Mouse (Mus musculus) kidney, adult 2 months (tissue): ENCODE results near the gene Prkaca. TPM values are rescaled to one million over a fixed set of nuclear protein-coding genes. Genes with fewer than 3 reads are reported as not detected.
"Not testable (repeated sequence)": the region's sequence is repeated elsewhere in the genome, so short reads cannot be mapped to it uniquely, and the experiment has no call there.

ENCODE experiments used
- DNase-seq: peaks from one replicate; pipeline ENCODE4 v3.0.0; 2021
- H3K27ac ChIP-seq: fragments of 200-500 bp; 2 replicates; pipeline ENCODE4 v1.5.1; 2012; ENCODE audit warnings: low read depth, low read length, control low read depth, inconsistent platforms; ENCODE audit not compliant: insufficient read depth
- H3K27me3 ChIP-seq: fragments of 200-500 bp; replicated peaks from 2 replicates; pipeline ENCODE4 v1.6.1; 2012; ENCODE audit warnings: mild to moderate bottlenecking, moderate library complexity, low read length, inconsistent platforms; ENCODE audit not compliant: control insufficient read depth, insufficient read depth
- H3K36me3 ChIP-seq: fragments of 200-500 bp; 2 replicates; pipeline ENCODE4 v1.6.1; 2012; ENCODE audit warnings: mild to moderate bottlenecking, moderate library complexity, low read length, inconsistent platforms; ENCODE audit not compliant: control insufficient read depth, insufficient read depth
- H3K4me1 ChIP-seq: fragments of 200-500 bp; 2 replicates; pipeline ENCODE4 v1.6.1; 2011; ENCODE audit warnings: low read length; ENCODE audit not compliant: control insufficient read depth, insufficient read depth
- H3K4me3 ChIP-seq: fragments of 200-500 bp; 2 replicates; pipeline ENCODE4 v1.5.1; 2011; ENCODE audit warnings: mild to moderate bottlenecking, low read depth, low read length, control low read depth; ENCODE audit not compliant: insufficient read depth
- CTCF ChIP-seq: fragments of 200-500 bp; conservative IDR thresholded peaks from 2 replicates; pipeline ENCODE4 v1.5.1; 2011; ENCODE audit warnings: low read depth, mild to moderate bottlenecking, control low read depth, low read length, moderate library complexity, mixed read lengths; ENCODE audit not compliant: insufficient read depth, insufficient read length
- POLR2A ChIP-seq: fragments of 200-500 bp; IDR thresholded peaks from one replicate; pipeline ENCODE4 v1.6.1; 2011; ENCODE audit warnings: low read depth, low read length, control low read depth
- WGBS: fragments of 180-500 bp; shearing (Covaris S2); methylation state at CpG from one replicate; pipeline ENCODE4 v1.1.7; 2018; 5-methylcytosine and 5-hydroxymethylcytosine counted together
- polyA plus RNA-seq: library from polyadenylated mRNA; depleted of rRNA; stranded (reverse); fragments of >200 nt; gene quantifications from 2 replicates; pipeline ENCODE4 v1.2.3, GENCODE M21; 2012

Gene Prkaca
- polyA plus RNA-seq, 1 experiment = 95.6 TPM

GRCm38 (mm10) chr8:84002957-84003611 is 30.3 kb downstream of the Prkaca start:
- WGBS = 46% methylated on average over 12 of the region's 12 CpGs
- peaks cover 18% of the 10 kb centered on the region; the same call in 1 of the 2 replicates for H3K4me1 ChIP-seq
- TF ChIP-seq CTCF (no peak), POLR2A (no peak)
- DNase-seq = peak; percentile 68
- no peaks in the 10 kb centered on the region for H3K36me3 ChIP-seq
- peak overlapping the region; percentile 24; the same call in 1 of the 2 replicates for H3K27ac ChIP-seq
- no peaks in the 10 kb centered on the region for H3K27me3 ChIP-seq
- peak overlapping the region; percentile 11; the same call in 1 of the 2 replicates for H3K4me3 ChIP-seq

GRCm38 (mm10) chr8:84003612-84004246 is 30.9 kb downstream of the Prkaca start:
- Histone ChIP-seq H3K4me3 (peak overlapping the region; percentile 68), H3K27ac (peak overlapping the region; percentile 78; the same call in 1 of the 2 replicates), H3K27me3 (no peaks in the 10 kb centered on the region), H3K36me3 (no peaks in the 10 kb centered on the region), H3K4me1 (peaks cover 18% of the 10 kb centered on the region; the same call in 1 of the 2 replicates)
- peak; percentile 37 for DNase-seq
- TF ChIP-seq CTCF = no peak
- no peak for TF ChIP-seq POLR2A
- 48% methylated on average over 6 of the region's 6 CpGs for whole genome bisulfite sequencing

GRCm38 (mm10) chr8:84004533-84005201 is 31.9 kb downstream of the Prkaca start:
- TF ChIP-seq CTCF (no peak), POLR2A (no peak)
- H3K4me1 ChIP-seq = peaks cover 11% of the 10 kb centered on the region; the same call in 1 of the 2 replicates
- no peaks in the 10 kb centered on the region for H3K36me3 ChIP-seq
- H3K27me3 ChIP-seq = no peaks in the 10 kb centered on the region
- H3K27ac ChIP-seq = peak overlapping the region; percentile 78
- peak; percentile 98 for DNase-seq
- peak overlapping the region; percentile 68 for H3K4me3 ChIP-seq
- WGBS = under 1% methylated on average over 30 of the region's 30 CpGs

DNA sequence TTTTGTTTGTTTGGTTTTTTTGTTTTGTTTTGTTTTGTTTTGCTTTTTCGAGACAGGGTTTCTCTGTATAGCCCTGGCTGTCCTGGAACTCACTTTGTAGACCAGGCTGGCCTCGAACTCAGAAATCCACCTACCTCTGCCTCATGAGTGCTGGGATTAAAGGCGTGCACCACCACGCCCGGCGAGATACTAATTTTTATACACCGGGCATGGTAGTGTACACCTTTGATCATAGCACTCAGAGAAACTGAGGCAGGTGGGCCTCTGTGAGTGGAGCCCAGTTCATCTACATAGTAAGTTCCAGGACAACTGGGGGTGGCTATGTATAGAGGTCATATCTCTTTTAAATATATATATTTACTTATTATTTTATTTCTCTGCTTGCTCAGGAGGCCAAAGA is 32.7 kb downstream of the Prkaca start:
- not testable (repeated sequence) for H3K36me3 ChIP-seq, H3K27me3 ChIP-seq, DNase-seq, H3K4me3 ChIP-seq, H3K27ac ChIP-seq
- 95% methylated on average over 7 of the region's 7 CpGs for WGBS
- peaks cover 13% of the 10 kb centered on the region for H3K4me1 ChIP-seq

- peaks cover 13% of the 10 kb centered on the region for H3K4me1 ChIP-seq
- DNase-seq = no peak
- no peak for TF ChIP-seq POLR2A
- peak; percentile 51 for TF ChIP-seq CTCF
- WGBS = 49% methylated on average over 7 of the region's 7 CpGs
- no peaks in the 10 kb centered on the region for H3K36me3 ChIP-seq
- H3K4me3 ChIP-seq = no peak overlapping the region
- H3K27ac ChIP-seq = no peak overlapping the region
- H3K27me3 ChIP-seq = no peaks in the 10 kb centered on the region
Observed at GRCm38 (mm10) chr8:84008362-84008761, 35.6 kb downstream of the Prkaca start.

DNA sequence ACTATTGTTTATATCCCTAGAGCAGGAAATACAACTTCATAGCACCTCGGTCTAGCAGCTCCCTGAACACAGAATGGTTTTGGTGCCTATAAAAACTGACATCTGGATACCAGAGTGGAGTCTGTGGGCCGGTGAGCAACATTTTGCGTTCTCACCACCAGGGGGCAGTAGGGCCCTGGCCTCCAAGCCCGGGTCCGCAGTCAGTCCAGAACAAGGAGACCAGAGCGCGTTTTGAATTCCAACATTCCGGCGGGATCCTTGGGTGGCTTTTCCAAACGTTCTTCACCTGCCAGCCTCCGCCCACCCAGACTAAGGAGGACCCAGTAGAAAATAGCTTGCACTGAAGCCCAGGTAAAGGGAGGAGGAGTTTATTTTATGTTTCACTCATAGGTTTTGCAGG is 37.1 kb downstream of the Prkaca start:
- H3K36me3 ChIP-seq = no peaks in the 10 kb centered on the region
- TF ChIP-seq CTCF (peak; percentile 88), POLR2A (no peak)
- peaks cover 9% of the 10 kb centered on the region for H3K4me1 ChIP-seq
- H3K27ac ChIP-seq = no peak overlapping the region
- H3K4me3 ChIP-seq = no peak overlapping the region
- peak; percentile 94 for DNase-seq
- H3K27me3 ChIP-seq = no peaks in the 10 kb centered on the region
- 2% methylated on average over 11 of the region's 11 CpGs for WGBS
